Mouse (Mus musculus) telencephalon, adult 2 months (tissue): ENCODE results near the gene Rbm45.

Experiments
- DNase-seq: peaks from one replicate; pipeline ENCODE4 v3.0.0-alpha.2; 2011; ENCODE audit warnings: low read depth, low spot score

Rbm45 gene

GRCm38 (mm10) chr2:76386531-76386930 is 16.7 kb downstream of the Rbm45 start:
- DNase-seq, result no peak

GRCm38 (mm10) chr2:76400178-76400577 is 30.4 kb downstream of the Rbm45 start:
- DNase-seq, result no peak

- no peak for DNase-seq
These were observed 35.9 kb downstream of the Rbm45 start for GRCm38 (mm10) chr2:76405596-76406150.

GRCm38 (mm10) chr2:76406151-76406936 is 36.6 kb downstream of the Rbm45 start, which contains the start of gene Osbpl6:
Gene Osbpl6, plus strand, starts transcription at chr2:76406508.
- no peak for DNase-seq

- no peak for DNase-seq
These were observed 37.2 kb downstream of the Rbm45 start for GRCm38 (mm10) chr2:76406937-76407441.

GRCm38 (mm10) chr2:76409526-76409925 is 39.7 kb downstream of the Rbm45 start:
- DNase-seq, result no peak

- no peak for DNase-seq
These were observed 40.2 kb downstream of the Rbm45 start for GRCm38 (mm10) chr2:76409986-76410385.

GRCm38 (mm10) chr2:76412924-76413323 is 43.1 kb downstream of the Rbm45 start:
- DNase-seq, result no peak

GRCm38 (mm10) chr2:76417446-76418141 is 47.8 kb downstream of the Rbm45 start:
- no peak for DNase-seq

- no peak for DNase-seq
These were observed 48.3 kb downstream of the Rbm45 start for GRCm38 (mm10) chr2:76418142-76418518.

- no peak for DNase-seq
These were observed 51.7 kb downstream of the Rbm45 start for GRCm38 (mm10) chr2:76421411-76421924.

GRCm38 (mm10) chr2:76426816-76427215 is 57.0 kb downstream of the Rbm45 start:
- no peak for DNase-seq

- DNase-seq, result no peak
These were observed 59.5 kb downstream of the Rbm45 start for GRCm38 (mm10) chr2:76429318-76429717.

- DNase-seq, result no peak
These were observed 60.1 kb downstream of the Rbm45 start for GRCm38 (mm10) chr2:76429855-76430254.

GRCm38 (mm10) chr2:76430539-76430938 is 60.8 kb downstream of the Rbm45 start:
- no peak for DNase-seq
